Mouse (Mus musculus) embryonic facial prominence, embryonic 10.5 days (tissue): ENCODE measurements around the gene Cuedc1. TPM values are rescaled to one million over a fixed set of nuclear protein-coding genes. Genes with fewer than 3 reads are reported as not detected.
"Not testable (repeated sequence)": the region's sequence is repeated elsewhere in the genome, so short reads cannot be mapped to it uniquely, and the experiment has no call there.

Source experiments
- DNase-seq: peaks from one replicate; pipeline ENCODE4 v3.0.0-alpha.2; 2017; ENCODE audit warnings: low spot score
- H3K27ac ChIP-seq: fragments of 300-500 bp; sonication (generic); replicated peaks from 2 replicates; pipeline ENCODE4 v1.5.1; 2016; ENCODE audit warnings: mild to moderate bottlenecking
- H3K27me3 ChIP-seq: fragments of 300-500 bp; sonication (generic); replicated peaks from 2 replicates; pipeline ENCODE4 v1.6.1; 2016; ENCODE audit warnings: low read depth, mild to moderate bottlenecking; ENCODE audit not compliant: poor library complexity, severe bottlenecking
- H3K36me3 ChIP-seq: fragments of 300-500 bp; sonication (generic); replicated peaks from 2 replicates; pipeline ENCODE4 v1.6.1; 2016; ENCODE audit warnings: mild to moderate bottlenecking, moderate library complexity
- H3K4me1 ChIP-seq: fragments of 300-500 bp; sonication (generic); 2 replicates; pipeline ENCODE4 v1.6.1; 2016
- H3K4me3 ChIP-seq: fragments of 300-500 bp; sonication (generic); 2 replicates; pipeline ENCODE4 v1.5.1; 2016; ENCODE audit warnings: mild to moderate bottlenecking, moderate library complexity
- H3K9me3 ChIP-seq: fragments of 300-500 bp; sonication (generic); 2 replicates; pipeline ENCODE4 v1.6.1; 2016; ENCODE audit warnings: mild to moderate bottlenecking
- WGBS: fragments of 180-500 bp; shearing (Covaris S2); methylation state at CpG from one replicate; pipeline ENCODE4 v1.1.7; 2016; 5-methylcytosine and 5-hydroxymethylcytosine counted together
- polyA plus RNA-seq: library from polyadenylated mRNA; unstranded; fragments of >200 nt; fragmentation: Nextera tagmentation; extraction: Ambion mirVana; gene quantifications from 2 replicates; pipeline ENCODE4 v1.2.1, GENCODE M21; 2016

Gene Cuedc1
- polyA plus RNA-seq, 1 experiment from 2014 or later: 21.9 TPM

GRCm38 (mm10) chr11:88206576-88206975 is 108.7 kb downstream of the Cuedc1 start:
- not testable (repeated sequence) for H3K27me3 ChIP-seq, H3K4me3 ChIP-seq, DNase-seq, H3K27ac ChIP-seq, H3K9me3 ChIP-seq
- Histone ChIP-seq H3K4me1 (peaks cover 29% of the 10 kb centered on the region), H3K36me3 (peaks cover 54% of the 10 kb centered on the region)
- WGBS: 86% methylated on average over 8 of the region's 8 CpGs

- no peaks in the 10 kb centered on the region for H3K27me3 ChIP-seq
- H3K4me1 ChIP-seq: peaks cover 23% of the 10 kb centered on the region
- no peak overlapping the region for H3K4me3 ChIP-seq
- no peak for DNase-seq
- H3K36me3 ChIP-seq: peaks cover 63% of the 10 kb centered on the region
- no peaks in the 10 kb centered on the region for H3K9me3 ChIP-seq
- no peak overlapping the region for H3K27ac ChIP-seq
- WGBS: 93% methylated on average over 2 of the region's 2 CpGs
Observed at GRCm38 (mm10) chr11:88207697-88208096, 109.8 kb downstream of the Cuedc1 start.

DNA sequence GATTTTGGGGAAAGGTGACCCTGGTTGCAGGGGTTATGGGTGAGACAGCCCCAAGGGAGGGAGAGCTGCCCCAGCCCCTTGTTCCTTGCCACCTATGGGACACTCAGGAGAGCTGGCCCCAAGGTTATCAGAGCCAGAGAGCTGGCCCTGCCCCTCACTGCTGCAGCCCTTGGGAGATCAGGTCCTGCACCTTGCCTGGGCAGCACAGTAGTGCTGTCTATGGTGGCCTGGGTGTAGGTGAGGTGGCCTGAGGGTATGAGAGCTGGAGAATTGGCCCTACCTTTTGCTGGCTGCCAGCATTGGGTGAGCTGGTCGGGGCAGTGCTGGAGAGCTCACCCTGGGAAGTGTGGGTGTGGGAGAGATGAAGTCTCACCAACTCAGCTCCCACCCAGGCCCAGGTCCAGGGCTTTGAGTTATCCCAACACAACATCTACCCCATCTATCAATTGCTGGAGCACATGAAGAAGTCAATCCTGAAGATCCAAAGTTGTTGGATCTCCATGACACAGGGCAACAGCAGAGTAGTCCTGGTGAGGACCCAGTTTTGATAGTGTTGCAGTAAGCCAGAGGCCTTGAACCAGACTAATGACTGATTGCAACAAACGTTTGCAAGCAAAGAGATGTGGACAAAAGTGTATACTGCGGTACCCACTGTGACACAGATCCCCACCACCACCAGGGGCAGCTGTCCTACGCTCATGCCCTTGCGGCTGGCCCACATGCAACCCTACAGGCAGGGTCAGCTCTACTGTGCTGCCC is 114.1 kb downstream of the Cuedc1 start:
- no peak for DNase-seq
- H3K36me3 ChIP-seq: peaks cover 53% of the 10 kb centered on the region
- no peaks in the 10 kb centered on the region for H3K9me3 ChIP-seq
- no peak overlapping the region for H3K4me3 ChIP-seq
- H3K27me3 ChIP-seq: no peaks in the 10 kb centered on the region
- H3K4me1 ChIP-seq: peaks cover 25% of the 10 kb centered on the region
- no peak overlapping the region for H3K27ac ChIP-seq
- WGBS: 90% methylated on average over 5 of the region's 5 CpGs

DNA sequence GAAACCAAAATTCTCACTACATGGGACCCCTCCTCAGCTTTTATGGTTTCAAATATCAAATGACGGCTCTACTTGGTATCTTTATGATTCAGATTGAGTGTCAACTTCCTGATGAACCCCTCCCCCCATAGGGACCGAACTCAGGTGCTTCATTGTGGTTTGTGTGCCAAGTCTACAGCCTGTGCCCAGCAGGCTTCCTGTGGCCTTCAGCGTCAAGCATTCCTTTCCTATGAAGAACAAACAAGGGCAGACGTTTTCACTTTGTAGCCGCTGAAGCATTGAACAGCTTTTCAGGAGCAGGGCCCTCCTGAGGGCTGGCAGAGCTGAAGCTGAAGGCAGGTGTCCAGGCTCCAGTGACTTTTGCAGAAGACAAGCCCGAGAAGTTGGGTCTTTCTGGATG is 115.9 kb downstream of the Cuedc1 start:
- WGBS: 64% methylated on average over 6 of the region's 6 CpGs
- Histone ChIP-seq H3K36me3 (peaks cover 37% of the 10 kb centered on the region), H3K9me3 (no peaks in the 10 kb centered on the region), H3K4me1 (peaks cover 25% of the 10 kb centered on the region), H3K27ac (no peak overlapping the region), H3K4me3 (no peak overlapping the region), H3K27me3 (no peaks in the 10 kb centered on the region)
- no peak for DNase-seq

DNA sequence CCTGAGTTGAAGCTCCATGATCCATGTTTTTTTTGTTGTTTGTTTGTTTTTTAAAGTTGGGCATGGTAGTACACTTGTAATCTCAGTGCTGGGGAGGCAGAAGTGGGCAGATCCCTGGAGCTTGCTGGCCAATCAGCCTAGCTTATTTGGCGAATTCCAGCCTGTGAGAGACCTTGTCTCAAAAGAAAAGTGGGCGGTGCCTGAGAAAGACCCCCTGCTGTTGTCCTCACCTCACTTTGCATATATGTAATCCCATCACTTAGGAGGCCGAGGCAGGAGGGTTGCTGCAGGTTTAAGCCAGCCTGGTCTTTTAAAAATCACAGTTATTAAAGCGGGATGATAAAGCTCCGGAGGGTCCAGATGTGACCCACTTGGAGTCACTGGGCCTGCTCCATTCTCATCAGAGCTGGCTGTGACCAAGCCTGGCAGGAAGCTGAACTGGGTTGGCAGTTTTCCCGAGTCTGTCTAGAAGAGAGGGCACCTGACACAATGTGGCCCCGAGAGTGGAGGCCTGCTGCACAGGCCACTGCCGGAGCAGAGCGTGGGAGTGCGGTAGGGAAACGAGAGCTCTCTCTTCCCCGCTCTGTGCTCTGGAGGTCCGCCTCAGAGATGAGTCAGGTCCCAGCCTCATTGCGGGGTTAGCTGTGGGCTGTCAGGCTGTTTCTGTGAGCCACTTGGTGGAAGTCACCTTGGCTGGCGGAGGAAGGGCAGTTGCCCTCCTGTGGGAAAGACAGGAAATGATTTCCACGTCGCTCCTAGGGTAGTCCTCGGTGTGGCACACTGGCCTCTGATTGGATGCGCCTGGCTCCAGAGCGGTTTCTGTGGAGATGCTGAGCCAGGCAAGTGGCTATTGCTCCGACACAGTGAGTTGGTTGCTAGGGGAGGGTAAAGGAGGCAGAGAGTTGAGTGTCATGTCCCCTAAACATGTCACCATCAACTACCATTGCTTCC is 117.3 kb downstream of the Cuedc1 start:
- 67% methylated on average over 21 of the region's 21 CpGs for WGBS
- DNase-seq: peak; percentile 36
- peak overlapping the region; percentile 64; the same call in 1 of the 2 replicates for H3K27ac ChIP-seq

GRCm38 (mm10) chr11:88216231-88216685 is 118.4 kb downstream of the Cuedc1 start:
- peak; percentile 81 for DNase-seq
- peaks cover 28% of the 10 kb centered on the region for H3K4me1 ChIP-seq
- H3K36me3 ChIP-seq: peaks cover 12% of the 10 kb centered on the region
- H3K4me3 ChIP-seq: no peak overlapping the region
- 23% methylated on average over 10 of the region's 10 CpGs for WGBS
- no peaks in the 10 kb centered on the region for H3K27me3 ChIP-seq
- H3K27ac ChIP-seq: peak overlapping the region; percentile 65
- H3K9me3 ChIP-seq: no peaks in the 10 kb centered on the region

More for the DNA sequence above, 117.3 kb downstream of the Cuedc1 start:
- H3K9me3 ChIP-seq: no peaks in the 10 kb centered on the region
- peaks cover 25% of the 10 kb centered on the region for H3K4me1 ChIP-seq
- no peak overlapping the region for H3K4me3 ChIP-seq
- H3K36me3 ChIP-seq: peaks cover 23% of the 10 kb centered on the region
- H3K27me3 ChIP-seq: no peaks in the 10 kb centered on the region

- Histone ChIP-seq H3K4me3 (no peak overlapping the region), H3K36me3 (no peaks in the 10 kb centered on the region), H3K4me1 (peaks cover 28% of the 10 kb centered on the region), H3K27ac (0 out of 2 replicates have a peak overlapping the region, but pooled peaks have one; percentile 8), H3K27me3 (no peaks in the 10 kb centered on the region), H3K9me3 (no peaks in the 10 kb centered on the region)
- DNase-seq: no peak
- WGBS: 89% methylated on average over 6 of the region's 6 CpGs
Observed at GRCm38 (mm10) chr11:88218155-88218554, 120.3 kb downstream of the Cuedc1 start.

DNA sequence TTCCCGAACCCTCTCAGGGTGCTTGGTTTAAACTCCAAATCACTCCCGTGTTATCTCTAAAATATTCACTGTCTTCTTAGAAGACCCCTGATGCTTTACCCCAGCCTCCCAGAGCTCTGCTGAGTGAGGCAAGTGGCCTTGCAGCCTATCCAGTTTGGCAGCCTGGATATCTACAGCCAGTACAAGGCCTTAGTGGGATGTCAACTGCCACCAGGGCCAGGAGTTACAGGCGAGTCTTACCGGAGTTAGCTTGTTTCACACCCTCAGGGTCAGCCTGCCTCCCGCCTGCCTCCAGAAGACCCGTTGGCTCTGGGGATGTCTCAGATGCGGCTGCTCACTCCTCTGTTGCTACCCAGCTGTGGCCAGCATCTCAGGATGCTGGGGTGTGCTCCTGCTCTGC is 120.7 kb downstream of the Cuedc1 start:
- Histone ChIP-seq H3K36me3 (no peaks in the 10 kb centered on the region), H3K4me3 (no peak overlapping the region), H3K4me1 (peaks cover 28% of the 10 kb centered on the region), H3K9me3 (no peaks in the 10 kb centered on the region), H3K27me3 (no peaks in the 10 kb centered on the region), H3K27ac (peak overlapping the region; percentile 8; the same call in 1 of the 2 replicates)
- no peak for DNase-seq
- WGBS: 59% methylated on average over 7 of the region's 7 CpGs

DNA sequence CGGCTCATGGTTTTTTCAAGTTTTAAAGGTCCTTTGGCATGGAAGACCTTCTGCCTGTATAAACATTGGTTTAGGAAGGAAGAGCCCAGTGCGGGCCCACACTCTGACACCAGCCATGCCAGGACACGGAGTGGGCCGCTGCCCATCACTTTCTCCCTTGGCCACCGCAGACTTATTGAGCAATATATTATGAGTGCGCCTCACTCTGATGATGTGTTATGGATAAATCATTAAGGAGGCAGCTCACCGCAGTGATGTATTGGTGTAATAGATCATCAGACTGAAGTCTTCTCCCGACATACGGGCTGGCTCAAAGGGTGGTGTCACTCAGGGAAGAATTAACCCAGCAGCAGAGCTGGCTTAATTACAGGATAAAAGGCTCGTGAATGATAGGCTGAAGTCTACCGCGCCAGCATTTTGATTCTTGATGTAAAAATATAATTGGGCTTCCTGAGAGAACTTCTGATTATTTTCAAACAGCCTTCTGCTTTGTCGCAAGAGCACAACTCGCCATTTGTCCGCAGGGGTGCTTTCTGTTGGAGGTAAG is 124.1 kb downstream of the Cuedc1 start:
- 93% methylated on average over 15 of the region's 15 CpGs for WGBS
- Histone ChIP-seq H3K27ac (no peak overlapping the region), H3K9me3 (no peaks in the 10 kb centered on the region), H3K36me3 (no peaks in the 10 kb centered on the region), H3K27me3 (no peaks in the 10 kb centered on the region), H3K4me3 (no peak overlapping the region), H3K4me1 (peaks cover 3% of the 10 kb centered on the region; the same call in 1 of the 2 replicates)
- no peak for DNase-seq

GRCm38 (mm10) chr11:88227001-88227957 is 129.4 kb downstream of the Cuedc1 start:
- Histone ChIP-seq H3K4me1 (peaks cover 11% of the 10 kb centered on the region), H3K27me3 (peaks cover 5% of the 10 kb centered on the region; the same call in 1 of the 2 replicates), H3K9me3 (no peaks in the 10 kb centered on the region), H3K36me3 (no peaks in the 10 kb centered on the region), H3K27ac (no peak overlapping the region), H3K4me3 (no peak overlapping the region)
- DNase-seq: no peak
- whole genome bisulfite sequencing: 91% methylated on average over 17 of the region's 17 CpGs

DNA sequence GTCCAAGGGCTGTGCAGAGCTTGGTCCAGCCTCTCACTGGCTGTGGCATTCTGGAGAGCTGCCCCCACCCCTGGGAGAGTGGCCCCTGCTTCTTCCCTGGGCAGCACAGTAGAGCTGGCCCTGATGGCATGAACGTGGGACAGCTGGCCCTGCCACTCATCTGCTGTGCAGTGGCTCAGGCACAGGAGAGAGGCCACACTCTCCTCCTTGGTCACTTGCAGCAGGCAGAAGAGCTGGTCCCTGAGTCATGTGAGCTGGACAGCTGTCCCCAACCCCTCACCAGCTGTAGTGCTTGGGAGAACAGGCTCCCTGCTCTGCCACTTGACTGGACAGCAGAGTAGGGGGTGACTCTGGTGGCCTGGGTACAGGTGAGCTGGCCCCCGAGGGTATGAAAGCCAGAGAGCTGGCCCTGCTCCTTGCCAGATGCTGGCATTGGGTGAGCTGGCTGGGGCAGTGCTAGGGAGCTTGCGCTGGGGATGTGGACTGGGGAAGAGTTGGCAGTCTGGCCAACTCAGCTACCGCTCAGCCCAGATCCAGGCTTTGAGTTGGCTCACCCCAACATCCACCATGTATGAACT is 133.4 kb downstream of the Cuedc1 start:
- Histone ChIP-seq H3K4me3 (no peak overlapping the region), H3K36me3 (no peaks in the 10 kb centered on the region), H3K9me3 (no peaks in the 10 kb centered on the region), H3K27ac (peak overlapping the region; percentile 59; the same call in 1 of the 2 replicates), H3K4me1 (peaks cover 48% of the 10 kb centered on the region), H3K27me3 (peaks cover 5% of the 10 kb centered on the region; the same call in 1 of the 2 replicates)
- no peak for DNase-seq
- WGBS: 84% methylated on average over 4 of the region's 4 CpGs
